Mouse (Mus musculus): Measurements from ENCODE around the gene Sparc. TPM values are rescaled to one million over a fixed set of nuclear protein-coding genes. Genes with fewer than 3 reads are reported as not detected.
"Not testable (repeated sequence)": the region's sequence is repeated elsewhere in the genome, so short reads cannot be mapped to it uniquely, and the experiment has no call there.

Gene Sparc
- polyA plus RNA-seq, 2 experiments, result 1,741 to 2,257 TPM

- H3K27ac ChIP-seq (replicated peaks; ENCODE audit: low read depth, low read length), result peak overlapping the region; percentile 89
- peak overlapping the region; percentile 88 for H3K9ac ChIP-seq (ENCODE audit: low read depth, low read length, severe bottlenecking)
- WGBS, result under 1% methylated on average over 22 of the region's 24 CpGs
- peaks cover 32% of the 10 kb centered on the region for H3K4me1 ChIP-seq (ENCODE audit: control insufficient read depth, insufficient read depth, low read length)
- TF ChIP-seq POLR2A (IDR thresholded peaks at IDR 0.05; ENCODE audit: borderline replicate concordance, extremely low read depth, insufficient read depth, insufficient read length), result no peak
- peak overlapping the region; percentile 83 for H3K4me2 ChIP-seq (replicated peaks; ENCODE audit: low read depth, low read length, severe bottlenecking)
- peaks cover 21% of the 10 kb centered on the region for H3K36me3 ChIP-seq (ENCODE audit: control insufficient read depth, insufficient read depth, low read length)
- DNase-seq (ENCODE audit: low spot score) (peak; percentile 90), ATAC-seq (ENCODE audit: low FRiP score, low read depth) (peak; percentile 82)
- H3K4me3 ChIP-seq (replicated peaks; ENCODE audit: low read length), result peak overlapping the region; percentile 76
- H3K9me3 ChIP-seq (ENCODE audit: control insufficient read depth, low read length), result no peaks in the 10 kb centered on the region
- H3K27me3 ChIP-seq (ENCODE audit: control insufficient read depth, insufficient read depth, low read length), result no peaks in the 10 kb centered on the region
Observed at GRCm38 (mm10) chr11:55417898-55418703, 4.9 kb downstream of the Sparc start.

DNA sequence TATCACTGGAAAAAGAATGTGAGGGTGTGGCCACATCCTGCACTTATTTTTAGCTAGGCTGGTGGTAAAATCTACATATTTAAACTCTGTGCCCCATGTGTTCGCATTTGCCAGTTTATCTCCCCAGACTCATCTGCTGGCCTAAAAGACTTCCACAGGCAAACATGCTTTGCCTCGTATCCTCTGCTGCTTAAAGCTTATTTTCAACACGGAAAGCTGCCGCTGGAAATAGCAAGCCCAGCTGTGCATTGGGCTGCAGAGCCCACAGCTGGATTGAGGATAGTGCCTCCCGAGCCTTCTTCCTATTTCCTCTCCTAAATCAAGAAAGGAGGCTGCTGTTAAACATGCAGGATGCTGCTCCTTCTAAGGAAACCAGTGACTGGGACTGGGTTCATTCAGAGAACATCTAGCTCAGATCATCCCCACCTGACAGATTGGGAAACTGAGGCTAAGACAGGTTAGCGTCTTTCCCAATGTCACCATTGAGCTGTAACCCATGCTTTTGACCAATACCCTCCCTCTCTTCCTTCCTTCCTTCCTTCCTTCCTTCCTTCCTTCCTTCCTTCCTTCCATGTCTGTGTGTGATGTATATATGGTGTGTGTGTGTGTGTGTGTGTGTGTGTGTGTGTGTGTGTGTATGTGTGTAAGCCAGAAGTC, 6.2 kb downstream of the Sparc start:
- Histone ChIP-seq H3K4me2 (replicated peaks; ENCODE audit: low read depth, low read length, severe bottlenecking) (peak overlapping the region; percentile 83), H3K9me3 (ENCODE audit: control insufficient read depth, low read length) (no peaks in the 10 kb centered on the region), H3K9ac (ENCODE audit: low read depth, low read length, severe bottlenecking) (no peak overlapping the region), H3K36me3 (ENCODE audit: control insufficient read depth, insufficient read depth, low read length) (peaks cover 32% of the 10 kb centered on the region), H3K4me3 (replicated peaks; ENCODE audit: low read length) (peak overlapping the region; percentile 76; the same call in 1 of the 2 replicates), H3K4me1 (ENCODE audit: control insufficient read depth, insufficient read depth, low read length) (peaks cover 39% of the 10 kb centered on the region), H3K27ac (replicated peaks; ENCODE audit: low read depth, low read length) (no peak overlapping the region), H3K27me3 (ENCODE audit: control insufficient read depth, insufficient read depth, low read length) (no peaks in the 10 kb centered on the region)
- 60% methylated on average over 6 of the region's 6 CpGs for WGBS
- DNase-seq (ENCODE audit: low spot score) (no peak), ATAC-seq (ENCODE audit: low FRiP score, low read depth) (no peak)
- TF ChIP-seq POLR2A (IDR thresholded peaks at IDR 0.05; ENCODE audit: borderline replicate concordance, extremely low read depth, insufficient read depth, insufficient read length), result no peak

DNA sequence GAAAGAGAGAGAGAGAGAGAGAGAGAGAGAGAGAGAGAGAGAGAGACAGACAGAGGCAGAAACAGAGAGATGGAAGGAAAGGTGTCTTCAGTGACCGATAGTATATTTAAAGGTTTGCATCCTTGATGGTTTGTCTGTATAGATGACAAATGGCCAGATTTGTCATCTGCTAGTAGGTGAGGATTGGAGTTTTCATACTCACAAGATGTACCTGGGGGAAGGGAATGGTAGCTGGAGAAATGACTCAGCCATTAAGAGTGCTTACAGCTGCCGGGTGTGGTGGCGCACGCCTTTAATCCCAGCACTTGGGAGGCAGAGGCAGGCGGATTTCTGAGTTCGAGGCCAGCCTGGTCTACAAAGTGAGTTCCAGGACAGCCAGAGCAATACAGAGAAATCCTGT, 7.3 kb downstream of the Sparc start:
- not testable (repeated sequence) for H3K27me3 ChIP-seq (ENCODE audit: control insufficient read depth, insufficient read depth, low read length); ATAC-seq (ENCODE audit: low FRiP score, low read depth); H3K9me3 ChIP-seq (ENCODE audit: control insufficient read depth, low read length); DNase-seq (ENCODE audit: low spot score); H3K27ac ChIP-seq (replicated peaks; ENCODE audit: low read depth, low read length); H3K4me3 ChIP-seq (replicated peaks; ENCODE audit: low read length); H3K9ac ChIP-seq (ENCODE audit: low read depth, low read length, severe bottlenecking); H3K4me2 ChIP-seq (replicated peaks; ENCODE audit: low read depth, low read length, severe bottlenecking)
- Histone ChIP-seq H3K4me1 (ENCODE audit: control insufficient read depth, insufficient read depth, low read length) (peaks cover 39% of the 10 kb centered on the region), H3K36me3 (ENCODE audit: control insufficient read depth, insufficient read depth, low read length) (peaks cover 36% of the 10 kb centered on the region)
- WGBS, result 87% methylated on average over 6 of the region's 6 CpGs

DNA sequence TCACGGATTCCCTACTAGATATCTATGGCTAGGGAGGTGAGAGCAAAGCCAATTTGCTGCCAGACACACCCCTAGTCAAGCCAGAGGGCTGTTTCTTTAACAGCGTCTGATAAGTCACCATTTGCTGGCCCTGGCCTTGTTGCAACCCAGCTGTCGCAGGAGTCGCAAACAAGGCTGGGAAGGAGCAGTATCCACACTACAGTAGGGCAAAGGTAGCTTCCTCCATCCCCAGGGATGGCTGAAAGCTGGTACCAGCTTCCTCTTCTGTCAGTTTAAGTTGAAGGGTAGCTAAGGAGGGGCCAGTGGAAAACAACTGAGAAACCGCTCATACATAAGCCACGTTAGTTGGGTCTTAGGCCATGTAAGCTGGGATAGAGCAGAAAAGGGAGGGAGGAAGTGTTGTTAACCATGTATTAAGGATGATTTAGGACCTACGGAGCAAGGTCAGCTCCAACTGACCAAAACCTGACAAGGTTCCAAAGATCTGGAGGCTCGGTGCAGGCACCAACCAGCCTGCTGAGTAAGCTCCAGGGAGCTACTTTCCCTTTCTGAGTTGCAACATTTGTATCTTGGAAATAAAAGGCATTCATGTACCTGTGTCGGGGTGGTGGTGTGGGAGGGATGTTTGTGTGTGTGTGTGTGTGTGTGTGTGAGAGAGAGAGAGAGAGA, 7.8 kb downstream of the Sparc start:
- ATAC-seq (ENCODE audit: low FRiP score, low read depth), result no peak
- 0 out of 2 replicates have a peak overlapping the region, but pooled peaks have one; percentile 4 for H3K4me3 ChIP-seq (replicated peaks; ENCODE audit: low read length)
- peak overlapping the region; percentile 13; the same call in 1 of the 2 replicates for H3K9ac ChIP-seq (ENCODE audit: low read depth, low read length, severe bottlenecking)
- 44% methylated on average over 9 of the region's 9 CpGs for WGBS
- H3K4me2 ChIP-seq (replicated peaks; ENCODE audit: low read depth, low read length, severe bottlenecking), result peak overlapping the region; percentile 18; the same call in 1 of the 2 replicates
- peak overlapping the region; percentile 28; the same call in 1 of the 2 replicates for H3K27ac ChIP-seq (replicated peaks; ENCODE audit: low read depth, low read length)
- H3K36me3 ChIP-seq (ENCODE audit: control insufficient read depth, insufficient read depth, low read length), result peaks cover 41% of the 10 kb centered on the region
- H3K9me3 ChIP-seq (ENCODE audit: control insufficient read depth, low read length), result no peaks in the 10 kb centered on the region
- peaks cover 36% of the 10 kb centered on the region for H3K4me1 ChIP-seq (ENCODE audit: control insufficient read depth, insufficient read depth, low read length)
- no peak for DNase-seq (ENCODE audit: low spot score)
- H3K27me3 ChIP-seq (ENCODE audit: control insufficient read depth, insufficient read depth, low read length), result no peaks in the 10 kb centered on the region
- no peak for TF ChIP-seq POLR2A (IDR thresholded peaks at IDR 0.05; ENCODE audit: borderline replicate concordance, extremely low read depth, insufficient read depth, insufficient read length)

- no peaks in the 10 kb centered on the region for H3K9me3 ChIP-seq (ENCODE audit: control insufficient read depth, low read length)
- H3K4me2 ChIP-seq (replicated peaks; ENCODE audit: low read depth, low read length, severe bottlenecking), result no peak overlapping the region; the same call in 1 of the 2 replicates
- TF ChIP-seq POLR2A (IDR thresholded peaks at IDR 0.05; ENCODE audit: borderline replicate concordance, extremely low read depth, insufficient read depth, insufficient read length), result no peak
- no peak overlapping the region for H3K4me3 ChIP-seq (replicated peaks; ENCODE audit: low read length)
- ATAC-seq (ENCODE audit: low FRiP score, low read depth) (no peak), DNase-seq (ENCODE audit: low spot score) (no peak)
- H3K27ac ChIP-seq (replicated peaks; ENCODE audit: low read depth, low read length), result no peak overlapping the region
- no peaks in the 10 kb centered on the region for H3K27me3 ChIP-seq (ENCODE audit: control insufficient read depth, insufficient read depth, low read length)
- no peak overlapping the region for H3K9ac ChIP-seq (ENCODE audit: low read depth, low read length, severe bottlenecking)
- peaks cover 50% of the 10 kb centered on the region for H3K36me3 ChIP-seq (ENCODE audit: control insufficient read depth, insufficient read depth, low read length)
- H3K4me1 ChIP-seq (ENCODE audit: control insufficient read depth, insufficient read depth, low read length), result peaks cover 32% of the 10 kb centered on the region
- WGBS, result 68% methylated on average over 5 of the region's 5 CpGs
Observed at GRCm38 (mm10) chr11:55414314-55414713, 8.7 kb downstream of the Sparc start.
